In genomic region chr16:21367449-21367848, GRCm38 (mm10) we compare ENCODE assay signal across 9 mouse cellular contexts. TPM values are rescaled to one million over a fixed set of nuclear protein-coding genes. Genes with fewer than 3 reads are reported as not detected.
DNase-seq lines count a peak whose midpoint lies in the region; ATAC-seq and TF ChIP-seq lines count a peak whose summit lies in the region.
"Had no signal": no experiment of that assay in that cellular context is flagged by ENCODE, and none has a peak within 500 bp of the region (broad histone marks: within the 10 kb centered on the region; RNA-seq: fewer than 3 reads in every experiment).

No protein-coding gene starts in this region.

- 23% methylated on average over 8 of the region's 8 CpGs for WGBS in heart, embryonic 13.5 days
- WGBS in limb, embryonic 13.5 days, result 24% methylated on average over 8 of the region's 8 CpGs

- no peaks in the 10 kb centered on the region for H3K9me3 ChIP-seq in heart, embryonic 13.5 days
- no peaks in the 10 kb centered on the region for H3K9me3 ChIP-seq in limb, embryonic 13.5 days
- H3K9me3 ChIP-seq: limb, embryonic 12.5 days had no signal

- no peaks in the 10 kb centered on the region for H3K79me3 ChIP-seq in C2C12 (ENCODE audit: low read depth)

- TF ChIP-seq CTCF in C2C12 (IDR thresholded peaks at IDR 0.05; ENCODE audit: control insufficient read depth, insufficient read depth, insufficient read length), result peak; percentile 76

- no peak overlapping the region for H3K27ac ChIP-seq in heart, embryonic 13.5 days (replicated peaks)
- H3K27ac ChIP-seq in limb, embryonic 13.5 days, result no peak overlapping the region
- H3K27ac ChIP-seq: limb, embryonic 12.5 days had no signal

- H3K9ac ChIP-seq in heart, embryonic 13.5 days, result 0 out of 2 replicates have a peak overlapping the region, but pooled peaks have one; percentile 12
- no peak overlapping the region for H3K9ac ChIP-seq in limb, embryonic 13.5 days
- H3K9ac ChIP-seq: limb, embryonic 12.5 days had no signal

- H3K79me2 ChIP-seq in C2C12 (ENCODE audit: control insufficient read depth, insufficient read depth), result no peaks in the 10 kb centered on the region

- no peak for ATAC-seq in heart, embryonic 13.5 days (ENCODE audit: extremely low read depth, insufficient number of reproducible peaks, low FRiP score, low TSS enrichment)
- ATAC-seq in limb, embryonic 13.5 days (ENCODE audit: low FRiP score, low read depth), result 0 out of 2 replicates have a peak, but pooled peaks have one; percentile 55

- no peaks in the 10 kb centered on the region for H3K36me3 ChIP-seq in heart, embryonic 13.5 days
- no peaks in the 10 kb centered on the region for H3K36me3 ChIP-seq in C2C12 (ENCODE audit: control insufficient read depth, insufficient read depth)
- no peaks in the 10 kb centered on the region for H3K36me3 ChIP-seq in limb, embryonic 13.5 days
- H3K36me3 ChIP-seq: limb, embryonic 12.5 days had no signal

- H3K4me3 ChIP-seq in heart, embryonic 13.5 days, result no peak overlapping the region
- H3K4me3 ChIP-seq in C2C12 (ENCODE audit: insufficient read depth, poor library complexity, severe bottlenecking), result no peak overlapping the region
- no peak overlapping the region for H3K4me3 ChIP-seq in limb, embryonic 13.5 days
- H3K4me3 ChIP-seq: limb, embryonic 12.5 days had no signal

- no peaks in the 10 kb centered on the region for H3K27me3 ChIP-seq in heart, embryonic 13.5 days (replicated peaks)
- H3K27me3 ChIP-seq in C2C12 (ENCODE audit: control insufficient read depth, insufficient read depth, insufficient read length), result no peaks in the 10 kb centered on the region
- no peaks in the 10 kb centered on the region for H3K27me3 ChIP-seq in limb, embryonic 13.5 days
- H3K27me3 ChIP-seq: limb, embryonic 12.5 days had no signal

- no peak overlapping the region for H3ac ChIP-seq in C2C12 (ENCODE audit: control insufficient read depth, insufficient read length, low read depth)

- peaks cover 54% of the 10 kb centered on the region for H3K4me1 ChIP-seq in heart, embryonic 13.5 days
- H3K4me1 ChIP-seq in limb, embryonic 13.5 days, result peaks cover 28% of the 10 kb centered on the region

- no peak overlapping the region for H3K4me2 ChIP-seq in heart, embryonic 13.5 days
- H3K4me2 ChIP-seq in limb, embryonic 13.5 days (replicated peaks), result no peak overlapping the region
- H3K4me2 ChIP-seq: limb, embryonic 12.5 days had no signal

- DNase-seq in heart, adult 8-10 months (ENCODE audit: low spot score), result no peak
- DNase-seq in brain, adult 2 months (ENCODE audit: low read depth, low spot score), result peak; percentile 30
- DNase-seq in testis, postnatal 10 days (ENCODE audit: low spot score), result peak; percentile 62
- DNase-seq in spleen, postnatal 36 days (ENCODE audit: low spot score in 2 of 2), result no peak
- no peak for DNase-seq in layer of hippocampus, adult 11-12 months (ENCODE audit: low spot score)

TF ChIP-seq in C2C12, 6 proteins besides CTCF, POLR2A, EP300 and RAD21:
- TF ChIP-seq MYOD1 (IDR thresholded peaks at IDR 0.05; ENCODE audit: control insufficient read depth, insufficient read length, low read depth), result no peak
- no peak for TF ChIP-seq CEBPB (IDR thresholded peaks at IDR 0.05; ENCODE audit: low read depth)
- no peak for TF ChIP-seq MAX (IDR thresholded peaks at IDR 0.05)
- TF ChIP-seq MYOG (IDR thresholded peaks at IDR 0.05; ENCODE audit: control insufficient read depth, extremely low read depth, insufficient read length), result no peak
- TF ChIP-seq FOSL1 (IDR thresholded peaks at IDR 0.05; ENCODE audit: insufficient read depth, low read length, poor library complexity, severe bottlenecking), result no peak
- no peak for TF ChIP-seq USF1 (IDR thresholded peaks at IDR 0.05; ENCODE audit: low read depth)

RNA-seq across cellular contexts. Expression of gene Vps8, which starts 55.5 kb away (rescaled TPM):
- polyA plus RNA-seq in heart, embryonic 13.5 days (2015; fragmentation: Nextera tagmentation; extraction: Ambion mirVana), result 18.9 and 21.1 TPM in 2 replicates
- 10 to 100 TPM; 24.2 to 30.6 (median 27.2) TPM for total RNA-seq in heart, adult 8-10 months (2022)
- 9.1 TPM for polyA plus RNA-seq in C2C12 (2012; fragmentation: generic; extraction: Trizol)
- 11.7 and 14.3 TPM in 2 replicates for polyA plus RNA-seq in limb, embryonic 13.5 days (2015; fragmentation: Nextera tagmentation; extraction: Ambion mirVana)

Comparison
In these comparisons a context has a peak if more than half of its experiments do, and no peak if none do; other contexts are left out.
1. DNase-seq: peak in brain, adult 2 months (single experiment) and testis, postnatal 10 days (single experiment); none in heart, adult 8-10 months (single experiment), spleen, postnatal 36 days (0 of 2) and layer of hippocampus, adult 11-12 months (single experiment).